Mouse (Mus musculus): ENCODE results near the gene Lamtor4.

- no peak for TF ChIP-seq CTCF (IDR thresholded peaks at IDR 0.05)
- no peak for TF ChIP-seq EP300 (IDR thresholded peaks at IDR 0.05)
Observed at GRCm38 (mm10) chr5:138267114-138267513, 11.8 kb downstream of the Lamtor4 start.

Data from lung, postnatal 0 days (tissue).